Mouse (Mus musculus) right cerebral cortex, adult 2 months (tissue): ENCODE results near the gene Eea1.
A peak's percentile ranks its signal among the peaks of the same experiment; 100 is the strongest.

Source experiments
- DNase-seq, 2 experiments: peaks; one replicate each; pipeline ENCODE4 v3.0.0; 2021 to 2022; ENCODE audit warnings: low spot score in 2 of 2

Gene Eea1

DNA sequence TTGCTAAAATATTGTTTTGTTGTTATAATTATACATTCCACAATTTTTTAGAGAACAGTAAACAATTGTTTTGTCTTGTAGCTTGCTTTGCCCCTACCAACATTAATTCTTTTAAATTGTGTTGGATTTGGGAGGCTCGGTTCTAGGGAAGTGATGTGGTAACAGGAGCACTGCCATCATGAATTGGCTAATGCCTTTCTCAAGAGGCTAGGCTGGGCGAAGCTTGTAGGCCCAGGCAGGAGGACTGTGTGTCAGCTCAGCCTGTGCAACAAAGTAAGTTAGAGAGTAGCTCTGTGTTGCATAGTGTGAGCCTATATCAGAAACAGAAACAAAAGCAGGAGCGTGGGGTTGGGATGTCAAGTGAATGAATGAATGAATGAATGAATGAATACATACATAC is 9.0 kb downstream of the Eea1 start:
- no peak for DNase-seq

- DNase-seq: no peak
These were observed 9.7 kb downstream of the Eea1 start for GRCm38 (mm10) chr10:95950194-95950593.

DNA sequence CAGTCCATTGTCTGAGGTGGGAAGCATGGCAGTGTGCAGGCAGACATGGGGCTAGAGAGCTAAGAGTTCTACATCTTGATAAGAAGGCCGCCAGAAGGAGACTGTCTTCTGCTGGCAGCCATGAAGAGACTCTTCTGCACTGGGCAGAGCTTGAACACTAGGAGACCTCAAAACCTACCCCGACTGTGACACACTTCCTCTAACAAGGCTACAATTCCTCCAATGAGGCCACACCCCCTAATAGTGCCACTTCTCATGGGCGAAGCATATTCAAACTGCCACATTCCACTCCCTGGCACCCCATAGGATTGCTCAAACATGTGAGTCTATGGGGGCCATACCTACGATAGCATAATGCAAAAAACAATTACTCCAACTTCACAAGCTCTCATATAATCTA is 10.3 kb downstream of the Eea1 start:
- DNase-seq: no peak

DNA sequence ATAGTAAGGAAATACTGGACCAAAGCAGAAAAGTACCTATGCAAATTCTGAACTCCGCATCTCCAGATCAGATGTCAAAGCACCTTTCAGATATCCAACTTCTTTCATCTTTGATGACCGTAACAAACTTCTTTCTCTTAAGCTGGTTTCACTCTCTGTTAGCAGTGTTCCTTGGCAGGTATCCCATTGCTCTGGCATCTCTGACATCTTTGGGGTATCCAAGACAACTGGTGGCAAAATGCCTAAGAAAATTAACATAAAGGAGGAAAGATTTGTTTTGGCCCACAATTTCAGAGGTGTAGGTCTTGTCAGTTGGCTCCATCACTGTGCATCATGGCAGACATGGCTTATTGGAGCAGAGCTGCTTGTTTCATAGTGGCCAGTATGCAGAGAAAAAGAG is 10.9 kb downstream of the Eea1 start:
- DNase-seq: no peak

- no peak for DNase-seq
These were observed 16.2 kb downstream of the Eea1 start for GRCm38 (mm10) chr10:95956629-95957028.

- DNase-seq: no peak
These were observed 17.1 kb downstream of the Eea1 start for GRCm38 (mm10) chr10:95957574-95957973.

- DNase-seq: no peak
These were observed 24.2 kb downstream of the Eea1 start for GRCm38 (mm10) chr10:95964679-95965078.

DNA sequence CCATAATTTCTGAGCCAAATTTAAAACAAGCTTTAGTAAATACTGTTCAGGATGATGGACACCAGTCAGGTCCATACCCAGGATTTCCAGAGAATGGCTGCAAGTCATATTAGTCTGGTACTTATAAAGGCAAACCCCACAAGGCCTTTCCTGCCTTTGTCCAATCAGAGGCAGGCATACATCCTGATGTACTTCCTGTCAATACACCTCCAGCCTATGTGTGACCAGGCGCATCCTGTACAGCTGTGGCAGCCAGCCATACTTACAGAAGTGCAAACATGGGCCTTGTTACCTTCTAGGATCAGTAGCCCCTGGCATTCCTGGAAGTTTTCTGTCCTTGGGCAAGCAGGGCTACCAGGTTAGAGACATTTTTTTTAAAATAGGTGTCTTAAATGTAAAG is 29.2 kb downstream of the Eea1 start:
- no peak for DNase-seq

- no peak for DNase-seq
These were observed 30.3 kb downstream of the Eea1 start for GRCm38 (mm10) chr10:95970744-95971212.

DNA sequence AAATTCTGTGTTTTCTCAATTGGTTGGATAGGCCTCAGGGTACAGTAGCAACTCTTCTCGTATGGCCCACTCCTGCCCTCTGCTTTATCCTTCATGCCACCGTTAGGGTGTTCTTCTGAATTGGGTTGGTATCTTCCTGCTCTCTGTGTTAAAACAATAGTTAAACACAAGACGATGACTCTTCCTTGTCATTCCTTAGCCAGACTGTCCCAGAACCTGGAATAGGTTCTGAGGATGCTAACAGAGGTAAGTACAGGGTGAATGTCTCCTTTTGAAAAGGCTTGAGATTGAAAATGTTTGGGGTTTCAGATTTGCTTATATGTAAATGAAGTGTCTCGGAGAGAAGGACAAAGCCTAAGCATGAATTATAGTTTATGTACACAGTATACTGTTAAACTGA is 30.9 kb downstream of the Eea1 start:
- DNase-seq: no peak

GRCm38 (mm10) chr10:95971942-95972341 is 31.5 kb downstream of the Eea1 start:
- DNase-seq: no peak

DNA sequence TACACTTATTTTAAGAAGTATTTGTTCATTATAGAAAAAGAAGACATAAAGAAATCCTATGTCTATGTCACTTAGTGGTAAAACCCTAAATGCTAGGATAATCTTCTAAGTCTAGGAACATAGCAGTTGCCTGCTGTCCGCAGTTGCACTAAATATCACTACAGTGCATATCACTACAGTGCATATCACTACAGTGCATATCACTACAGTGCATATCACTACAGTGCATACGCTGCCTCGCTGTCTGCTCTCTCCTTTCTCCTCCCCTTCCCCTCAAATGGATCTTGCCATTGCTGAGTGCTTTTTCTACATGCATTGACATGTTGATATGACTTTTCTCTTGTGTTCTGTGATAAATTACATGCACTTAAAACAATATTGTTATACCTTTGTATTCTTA is 34.0 kb downstream of the Eea1 start:
- no peak for DNase-seq

GRCm38 (mm10) chr10:95976798-95977197 is 36.3 kb downstream of the Eea1 start:
- no peak for DNase-seq

GRCm38 (mm10) chr10:95989731-95990130 is 49.3 kb downstream of the Eea1 start:
- no peak for DNase-seq

DNA sequence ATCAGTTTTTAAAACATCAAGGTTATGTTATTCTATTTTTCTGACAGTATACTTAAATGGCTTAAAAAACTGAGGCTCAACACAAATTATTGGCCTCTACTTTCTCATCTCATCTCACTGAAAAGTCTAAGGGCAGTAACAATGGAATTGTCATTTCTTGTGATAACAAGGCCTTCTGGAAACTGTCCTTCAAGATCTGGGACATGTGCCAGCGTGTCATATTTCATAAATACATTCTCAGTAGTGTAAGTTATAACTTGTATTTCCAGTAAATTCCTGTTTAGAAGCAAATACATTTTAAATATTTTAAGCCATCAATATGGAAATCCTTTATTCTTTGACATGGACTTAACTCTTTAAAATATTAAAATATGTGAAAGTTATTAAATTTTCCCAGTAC is 50.7 kb downstream of the Eea1 start:
- DNase-seq: no peak

DNA sequence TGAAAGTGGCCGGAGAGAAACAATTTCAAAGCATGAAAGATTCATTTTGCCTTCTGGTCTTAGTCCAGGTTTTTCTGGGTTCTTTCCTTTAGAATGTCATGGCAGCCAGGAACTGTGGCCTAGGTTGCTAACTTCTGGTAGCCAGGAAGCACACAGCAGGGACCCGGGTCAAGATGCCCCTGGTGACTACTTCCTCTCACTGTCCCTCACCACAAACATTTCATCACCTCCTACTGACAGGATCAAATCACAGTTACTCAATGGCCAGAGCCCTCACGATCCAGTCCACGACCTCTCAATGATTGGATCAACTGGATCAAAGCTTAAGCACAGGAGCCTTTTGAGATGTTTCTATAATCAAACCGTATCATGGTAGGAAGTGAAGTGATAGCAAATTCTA is 60.5 kb downstream of the Eea1 start:
- DNase-seq: no peak

- no peak for DNase-seq
These were observed 75.3 kb downstream of the Eea1 start for GRCm38 (mm10) chr10:96015738-96016137.

DNA sequence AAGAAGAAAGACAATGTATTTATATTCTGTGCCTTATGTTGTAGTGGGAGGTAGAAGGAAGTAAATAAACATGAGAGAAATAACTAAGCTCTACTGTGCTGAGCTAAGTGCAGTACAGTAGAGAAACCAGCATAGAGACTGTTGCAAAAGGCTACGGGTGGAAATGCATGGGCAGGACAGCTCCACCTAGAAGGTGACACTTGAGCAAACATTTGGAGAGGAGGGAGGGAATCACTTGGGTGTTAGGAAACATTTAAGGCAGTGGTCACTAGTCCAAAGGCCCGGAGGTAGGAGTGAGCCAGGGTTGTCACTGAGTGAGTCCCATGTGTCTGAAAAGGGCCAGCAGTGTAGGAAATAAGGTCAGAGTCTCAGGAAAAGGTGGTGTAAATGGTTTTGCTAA is 77.0 kb downstream of the Eea1 start:
- DNase-seq: no peak

DNA sequence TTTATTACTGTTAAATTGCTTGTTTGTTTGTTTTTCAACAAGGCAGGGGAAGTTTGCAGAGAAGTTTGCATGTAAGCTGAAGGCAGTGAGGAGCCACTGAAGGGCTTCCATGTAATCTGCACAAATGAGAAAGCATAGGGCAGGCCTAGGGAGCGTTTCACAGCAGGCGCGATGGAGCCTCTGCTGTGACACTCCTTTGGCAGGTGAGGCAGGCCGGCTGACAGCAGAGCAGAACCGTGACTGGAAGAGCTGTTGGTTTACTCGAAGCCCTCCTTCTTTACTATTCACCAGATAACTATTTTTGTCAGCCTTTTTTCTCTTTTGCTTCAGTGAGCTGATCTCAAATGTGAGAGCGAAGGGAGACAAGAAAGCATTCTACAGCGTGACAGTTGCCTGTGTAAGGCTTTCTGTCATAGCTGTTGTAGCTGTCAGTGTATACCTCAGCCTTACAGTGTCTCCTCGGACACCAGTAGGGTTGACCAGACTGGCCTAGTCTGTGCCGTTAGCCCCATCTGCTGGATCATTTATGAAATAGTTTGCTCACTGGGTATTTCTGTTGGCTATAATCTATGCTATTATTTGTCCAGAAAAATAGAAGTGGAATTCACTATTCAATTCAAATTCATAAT is 93.0 kb downstream of the Eea1 start:
- DNase-seq: peak; percentile 31 to 52

GRCm38 (mm10) chr10:96034106-96034505 is 93.7 kb downstream of the Eea1 start:
- DNase-seq: no peak

DNA sequence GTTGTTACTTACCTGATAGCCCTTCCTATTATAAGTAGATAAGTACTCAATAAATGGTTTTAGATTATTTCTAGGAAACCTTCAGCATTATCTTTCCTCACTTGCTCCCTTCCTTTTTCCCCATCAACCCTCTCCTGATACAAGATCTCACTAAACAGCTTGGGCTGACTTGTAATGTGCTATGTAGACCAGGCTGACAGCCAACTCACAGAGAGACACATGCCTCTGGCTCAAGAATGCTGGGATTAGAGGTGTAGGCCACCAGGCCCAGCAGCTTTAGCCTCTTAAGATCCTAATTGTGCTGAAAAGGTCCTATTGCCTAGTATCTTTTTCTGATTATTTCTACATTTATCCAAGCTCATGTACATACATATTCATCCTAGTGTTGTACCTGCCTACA is 95.5 kb downstream of the Eea1 start:
- no peak for DNase-seq

DNA sequence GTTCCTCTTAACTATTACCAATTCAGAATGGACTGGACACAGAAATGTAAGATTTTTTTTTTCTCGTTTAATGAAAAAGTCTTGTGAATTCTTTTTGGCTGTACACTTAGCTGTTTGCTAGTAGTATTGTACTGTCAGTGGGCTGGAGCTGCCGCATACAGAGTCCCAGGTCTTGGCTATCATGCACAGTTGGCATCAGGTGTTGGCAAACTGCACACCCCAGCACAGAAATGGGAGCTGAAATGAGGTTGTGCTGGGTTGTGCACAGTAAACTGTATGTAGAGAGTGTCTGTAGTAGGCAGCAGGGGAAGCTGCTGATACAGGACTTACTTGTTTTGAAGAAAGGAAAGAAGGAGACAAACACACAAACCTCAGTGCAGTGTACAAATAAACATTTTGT is 103.8 kb downstream of the Eea1 start:
- no peak for DNase-seq

- DNase-seq: no peak
These were observed 107.6 kb downstream of the Eea1 start for GRCm38 (mm10) chr10:96047960-96048536.

GRCm38 (mm10) chr10:96048550-96048949 is 108.1 kb downstream of the Eea1 start:
- DNase-seq: no peak
